Mouse (Mus musculus) heart, postnatal 0 days (tissue): ENCODE measurements around the gene Fmn2.

Experiments
- CTCF ChIP-seq: IDR thresholded peaks from 2 replicates; pipeline ENCODE4 v1.5.1; 2016; ENCODE audit warnings: antibody characterized with exemption, control low read depth, low read depth
- EP300 ChIP-seq: IDR thresholded peaks from 2 replicates; pipeline ENCODE4 v1.6.1; 2016; ENCODE audit warnings: antibody characterized with exemption, low read depth

- TF ChIP-seq CTCF, result no peak
- TF ChIP-seq EP300, result no peak
Observed at GRCm38 (mm10) chr1:174555412-174555811, 53.8 kb downstream of the Fmn2 start.
